Mouse (Mus musculus) embryonic facial prominence, embryonic 10.5 days (tissue): ENCODE data around the gene Cdc42bpb. TPM values are rescaled to one million over a fixed set of nuclear protein-coding genes. Genes with fewer than 3 reads are reported as not detected.
A peak's percentile ranks its signal among the peaks of the same experiment; 100 is the strongest.

Experiments
- DNase-seq: peaks from one replicate; pipeline ENCODE4 v3.0.0-alpha.2; 2017; ENCODE audit warnings: low spot score
- H3K27ac ChIP-seq: fragments of 300-500 bp; sonication (generic); replicated peaks from 2 replicates; pipeline ENCODE4 v1.5.1; 2016; ENCODE audit warnings: mild to moderate bottlenecking
- H3K27me3 ChIP-seq: fragments of 300-500 bp; sonication (generic); replicated peaks from 2 replicates; pipeline ENCODE4 v1.6.1; 2016; ENCODE audit warnings: low read depth, mild to moderate bottlenecking; ENCODE audit not compliant: poor library complexity, severe bottlenecking
- H3K36me3 ChIP-seq: fragments of 300-500 bp; sonication (generic); replicated peaks from 2 replicates; pipeline ENCODE4 v1.6.1; 2016; ENCODE audit warnings: mild to moderate bottlenecking, moderate library complexity
- H3K4me1 ChIP-seq: fragments of 300-500 bp; sonication (generic); 2 replicates; pipeline ENCODE4 v1.6.1; 2016
- H3K4me3 ChIP-seq: fragments of 300-500 bp; sonication (generic); 2 replicates; pipeline ENCODE4 v1.5.1; 2016; ENCODE audit warnings: mild to moderate bottlenecking, moderate library complexity
- H3K9me3 ChIP-seq: fragments of 300-500 bp; sonication (generic); 2 replicates; pipeline ENCODE4 v1.6.1; 2016; ENCODE audit warnings: mild to moderate bottlenecking
- WGBS: fragments of 180-500 bp; shearing (Covaris S2); methylation state at CpG from one replicate; pipeline ENCODE4 v1.1.7; 2016; 5-methylcytosine and 5-hydroxymethylcytosine counted together
- polyA plus RNA-seq: library from polyadenylated mRNA; unstranded; fragments of >200 nt; fragmentation: Nextera tagmentation; extraction: Ambion mirVana; gene quantifications from 2 replicates; pipeline ENCODE4 v1.2.1, GENCODE M21; 2016

The Cdc42bpb gene
- polyA plus RNA-seq, 1 experiment from 2014 or later, result 32.7 TPM

DNA sequence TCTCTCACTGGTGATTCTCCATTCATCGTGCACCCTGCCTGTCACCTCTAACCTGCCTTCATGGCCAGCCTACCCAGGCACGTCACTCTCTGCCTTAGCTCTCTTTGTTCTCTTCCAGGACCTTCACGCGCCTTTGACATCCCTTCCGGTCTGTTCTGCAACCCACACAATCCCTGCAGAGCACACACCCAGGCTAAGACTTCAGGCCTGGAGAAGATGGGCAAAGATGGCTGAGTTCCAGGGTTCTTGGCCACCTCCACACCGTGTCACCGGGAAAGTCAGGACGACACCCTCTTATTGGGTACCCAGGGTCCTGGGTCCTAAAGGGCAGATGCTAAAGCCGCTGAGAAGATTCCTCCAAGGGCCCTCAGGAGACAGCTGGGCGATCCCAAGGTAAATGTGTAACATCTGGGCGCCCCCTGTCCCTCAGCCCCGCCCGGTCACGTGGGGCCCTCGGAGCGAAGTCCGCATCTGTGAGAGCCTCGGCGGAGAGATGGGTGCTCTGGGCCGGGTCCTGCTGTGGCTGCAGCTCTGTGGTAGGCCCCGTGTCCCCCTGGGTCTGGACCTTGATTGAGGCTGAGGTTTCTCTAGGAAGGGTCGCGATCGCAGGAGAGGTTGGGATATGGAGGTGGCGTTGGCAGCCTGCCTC, 106.8 kb downstream of the Cdc42bpb start, which contains the start of gene Amn:
Amn (plus strand) TSS at position 467 of the 649 bp plus-strand sequence.
- Histone ChIP-seq H3K36me3 (no peaks in the 10 kb centered on the region; the same call in 1 of the 2 replicates), H3K27ac (no peak within 1 kb of the TSS), H3K4me3 (peak within 1 kb of the TSS; percentile 36), H3K27me3 (peaks cover 79% of the 10 kb centered on the region), H3K4me1 (peaks cover 50% of the 10 kb centered on the region), H3K9me3 (no peaks in the 10 kb centered on the region)
- no peak for DNase-seq
- WGBS, result 37% methylated on average over 25 of the region's 25 CpGs

DNA sequence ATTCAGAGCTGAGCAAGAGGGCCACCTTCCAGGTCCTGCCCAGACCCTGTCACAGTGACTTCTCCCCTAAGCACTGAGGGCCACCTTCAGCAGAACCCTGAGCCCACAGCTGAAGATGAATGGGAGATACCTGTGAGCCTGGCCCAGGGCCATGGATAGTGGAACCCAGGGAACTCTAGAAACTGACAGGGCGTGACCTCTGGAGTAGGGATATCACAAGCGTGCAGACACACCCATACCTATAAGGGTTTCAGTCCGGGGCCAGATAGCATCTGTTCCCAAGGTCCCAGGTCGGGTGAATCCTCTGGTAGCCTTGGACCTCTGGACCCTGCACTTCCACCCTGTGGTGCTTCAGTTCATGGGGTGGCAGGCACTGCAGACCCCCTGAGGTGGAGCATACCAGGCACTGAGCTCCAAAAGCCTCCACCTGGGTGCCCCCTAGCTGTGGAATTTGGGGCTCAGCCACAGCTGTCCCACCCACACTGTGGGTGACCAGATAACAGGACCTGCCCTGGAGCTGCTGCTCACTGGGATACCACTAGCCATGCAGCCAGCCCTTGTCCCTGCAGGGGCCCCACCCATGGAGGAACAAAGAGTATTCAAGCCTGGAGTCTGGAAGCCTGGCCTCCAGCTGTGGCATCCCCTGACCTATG, 109.7 kb downstream of the Cdc42bpb start:
- Histone ChIP-seq H3K27ac (no peak overlapping the region), H3K36me3 (peaks cover 21% of the 10 kb centered on the region), H3K4me3 (no peak overlapping the region), H3K9me3 (no peaks in the 10 kb centered on the region), H3K27me3 (peaks cover 50% of the 10 kb centered on the region), H3K4me1 (peaks cover 37% of the 10 kb centered on the region)
- no peak for DNase-seq
- 69% methylated on average over 4 of the region's 4 CpGs for WGBS

DNA sequence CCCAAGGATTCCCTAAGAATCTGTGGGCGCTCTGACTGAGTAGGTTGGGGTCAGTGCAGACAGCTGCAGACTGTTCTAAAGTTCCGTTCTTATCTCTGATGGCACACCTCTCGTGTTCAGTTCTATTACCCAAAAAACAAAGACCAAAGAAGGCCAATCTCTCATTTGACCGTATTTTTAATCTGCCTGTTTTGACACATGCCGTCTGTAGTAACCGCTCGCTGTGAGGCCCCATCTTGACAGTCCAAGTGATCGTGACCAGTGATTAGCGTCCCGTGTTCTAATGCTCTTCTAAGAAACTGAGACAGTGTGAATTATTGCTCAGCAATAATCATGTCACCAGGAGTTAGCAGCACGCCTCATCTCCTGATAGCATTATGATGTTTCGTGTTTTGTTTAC, 110.9 kb downstream of the Cdc42bpb start:
- H3K4me1 ChIP-seq, result peaks cover 32% of the 10 kb centered on the region
- H3K9me3 ChIP-seq, result no peaks in the 10 kb centered on the region
- peaks cover 38% of the 10 kb centered on the region for H3K27me3 ChIP-seq
- WGBS, result 83% methylated on average over 12 of the region's 12 CpGs
- peaks cover 29% of the 10 kb centered on the region for H3K36me3 ChIP-seq
- no peak overlapping the region for H3K27ac ChIP-seq
- no peak overlapping the region for H3K4me3 ChIP-seq
- DNase-seq, result no peak

DNA sequence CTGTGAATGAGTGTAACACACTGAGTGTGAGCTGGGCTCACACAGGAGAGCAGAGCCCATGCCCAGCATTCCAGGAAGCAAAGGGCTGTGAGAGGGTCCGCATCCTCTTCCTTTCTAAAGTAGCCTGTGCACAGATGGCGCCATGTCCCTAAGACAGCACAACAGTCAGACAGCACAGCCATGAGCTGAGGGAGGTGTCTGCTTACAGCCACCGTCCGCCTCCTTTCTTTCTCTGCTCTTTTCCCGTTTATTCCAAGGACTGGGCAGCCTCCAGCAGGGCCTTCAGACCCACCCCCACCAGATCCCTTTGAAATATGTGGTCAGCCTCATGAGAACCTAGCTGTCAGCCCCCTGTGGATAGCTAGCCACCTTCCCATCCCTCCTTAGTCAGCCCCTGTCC, 112.3 kb downstream of the Cdc42bpb start:
- H3K9me3 ChIP-seq, result no peaks in the 10 kb centered on the region
- DNase-seq, result no peak
- H3K4me1 ChIP-seq, result peaks cover 23% of the 10 kb centered on the region
- H3K36me3 ChIP-seq, result peaks cover 43% of the 10 kb centered on the region
- no peak overlapping the region for H3K4me3 ChIP-seq
- 60% methylated on average over 5 of the region's 5 CpGs for WGBS
- peaks cover 24% of the 10 kb centered on the region for H3K27me3 ChIP-seq
- H3K27ac ChIP-seq, result no peak overlapping the region; the same call in 1 of the 2 replicates

DNA sequence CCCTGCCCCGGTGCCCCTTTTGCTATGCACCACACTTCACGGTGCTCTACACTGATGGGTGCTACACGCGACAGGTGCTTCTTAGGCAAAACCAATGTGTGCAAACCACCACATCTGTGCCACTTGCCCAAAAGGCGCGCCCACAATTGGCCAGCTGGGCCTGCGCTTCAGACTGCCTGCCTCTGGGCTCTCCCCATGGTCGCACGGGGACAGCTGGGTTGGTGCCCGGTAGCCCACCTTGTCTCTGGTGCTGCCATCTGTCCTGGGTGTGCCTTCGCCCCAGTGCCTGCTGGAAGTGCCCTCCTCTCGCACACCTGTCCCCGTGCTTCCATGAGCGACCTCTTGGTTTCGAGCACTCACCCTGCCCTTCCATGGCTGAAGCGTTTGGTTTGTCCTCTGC, 113.9 kb downstream of the Cdc42bpb start:
- no peaks in the 10 kb centered on the region for H3K9me3 ChIP-seq
- H3K27me3 ChIP-seq, result peaks cover 8% of the 10 kb centered on the region
- 95% methylated on average over 16 of the region's 16 CpGs for WGBS
- H3K4me3 ChIP-seq, result no peak overlapping the region
- peaks cover 54% of the 10 kb centered on the region for H3K36me3 ChIP-seq
- no peak overlapping the region for H3K27ac ChIP-seq
- peaks cover 22% of the 10 kb centered on the region for H3K4me1 ChIP-seq
- no peak for DNase-seq

DNA sequence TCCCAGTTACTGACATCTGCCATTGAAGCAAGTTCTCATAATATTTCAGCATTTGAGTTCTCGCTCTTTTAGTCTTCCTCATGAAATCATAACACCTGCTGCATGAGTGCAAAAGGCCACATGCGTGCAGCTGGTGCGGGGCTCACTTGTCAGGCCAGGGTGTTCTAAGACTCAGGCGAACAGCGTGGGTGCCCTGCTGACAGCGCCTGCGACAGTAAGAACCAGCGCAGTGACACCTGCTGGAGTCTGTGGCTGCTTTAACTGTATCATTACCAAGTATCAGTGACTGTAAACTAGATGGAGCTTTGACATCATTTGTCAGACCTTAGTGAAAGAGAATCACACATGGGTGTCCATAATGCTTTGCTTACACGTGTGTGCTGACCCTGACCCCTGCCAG, 126.3 kb downstream of the Cdc42bpb start:
- Histone ChIP-seq H3K4me1 (peaks cover 5% of the 10 kb centered on the region; the same call in 1 of the 2 replicates), H3K9me3 (no peaks in the 10 kb centered on the region), H3K36me3 (peaks cover 71% of the 10 kb centered on the region), H3K27ac (no peak overlapping the region), H3K4me3 (no peak overlapping the region), H3K27me3 (no peaks in the 10 kb centered on the region)
- WGBS, result 76% methylated on average over 9 of the region's 9 CpGs
- no peak for DNase-seq

DNA sequence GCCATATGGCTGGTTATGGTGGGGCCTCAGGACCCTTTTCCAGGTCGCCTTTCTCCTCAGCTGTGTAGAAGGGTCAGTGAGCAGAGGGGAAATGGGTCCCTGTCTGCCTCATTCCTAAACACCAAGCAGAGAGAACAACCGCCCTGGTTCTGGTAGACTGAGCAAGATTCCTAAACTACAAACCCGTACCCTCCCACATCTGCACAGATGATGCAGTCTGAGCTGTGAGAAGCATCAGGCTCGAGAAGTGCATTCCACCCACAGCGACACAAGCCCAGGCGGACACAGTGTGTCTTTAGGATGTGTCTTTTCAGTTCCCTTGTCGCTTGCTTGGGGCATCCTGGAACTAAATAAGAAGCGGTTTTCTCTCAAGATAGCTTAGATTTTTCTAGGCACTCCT, 127.4 kb downstream of the Cdc42bpb start:
- Histone ChIP-seq H3K4me1 (peaks cover 5% of the 10 kb centered on the region; the same call in 1 of the 2 replicates), H3K36me3 (peaks cover 71% of the 10 kb centered on the region), H3K27ac (no peak overlapping the region), H3K27me3 (no peaks in the 10 kb centered on the region), H3K9me3 (no peaks in the 10 kb centered on the region), H3K4me3 (no peak overlapping the region)
- WGBS, result 83% methylated on average over 8 of the region's 8 CpGs
- DNase-seq, result no peak

DNA sequence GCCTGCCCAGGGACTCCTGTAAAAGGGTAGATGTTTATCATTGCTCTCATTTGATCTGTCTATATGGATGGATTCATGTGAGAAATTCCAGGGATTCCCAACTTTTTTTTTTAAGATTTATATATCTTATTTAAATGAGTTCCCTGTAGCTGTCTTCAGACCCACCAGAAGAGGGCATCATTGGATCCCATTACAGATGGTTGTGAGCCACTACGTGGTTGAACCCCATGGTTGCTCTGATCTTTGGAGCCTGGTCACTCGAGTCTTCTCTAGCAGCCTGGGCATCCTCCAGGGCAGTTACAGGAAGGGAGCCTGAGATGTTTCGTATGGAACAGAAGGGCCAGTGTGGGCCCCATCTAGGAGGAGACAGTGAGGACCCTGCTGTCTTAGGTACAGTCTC, 128.4 kb downstream of the Cdc42bpb start:
- Histone ChIP-seq H3K27ac (no peak overlapping the region), H3K27me3 (no peaks in the 10 kb centered on the region), H3K36me3 (peaks cover 78% of the 10 kb centered on the region), H3K9me3 (no peaks in the 10 kb centered on the region), H3K4me1 (no peaks in the 10 kb centered on the region), H3K4me3 (no peak overlapping the region)
- WGBS, result 55% methylated on average over 3 of the region's 3 CpGs
- DNase-seq, result no peak

DNA sequence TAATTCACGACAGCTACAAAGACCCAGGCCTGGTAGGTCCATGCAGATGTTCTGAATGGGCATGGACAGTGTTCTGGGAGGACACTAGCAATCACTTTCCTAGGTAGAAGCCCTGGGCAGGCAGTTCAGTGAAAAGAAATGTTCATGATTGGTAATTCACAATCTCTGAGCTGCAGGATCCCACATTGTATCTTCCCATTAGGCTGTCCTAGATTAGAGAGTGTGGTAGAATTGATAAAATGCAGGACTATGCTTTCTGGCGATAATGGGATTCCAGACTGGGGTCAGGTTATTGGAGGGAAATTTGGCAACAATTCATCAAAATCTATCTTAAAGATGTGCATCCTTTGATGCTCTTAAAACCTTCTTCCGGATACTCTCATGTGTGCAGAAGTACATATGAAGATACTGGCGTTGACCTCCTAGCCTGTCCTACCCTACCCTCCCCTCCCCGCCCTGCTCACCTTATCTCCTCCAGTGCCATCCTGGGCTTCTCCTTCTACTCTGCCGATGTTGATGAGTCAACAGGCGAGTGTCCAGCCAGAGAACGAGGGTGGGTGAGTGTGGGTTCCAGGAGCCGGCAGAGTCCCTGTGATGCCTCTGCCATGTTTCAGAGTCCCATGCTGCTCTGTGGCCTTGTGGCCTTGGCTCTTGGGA, 130.6 kb downstream of the Cdc42bpb start:
- H3K4me1 ChIP-seq, result no peaks in the 10 kb centered on the region
- H3K9me3 ChIP-seq, result no peaks in the 10 kb centered on the region
- no peak for DNase-seq
- H3K27me3 ChIP-seq, result no peaks in the 10 kb centered on the region
- H3K27ac ChIP-seq, result no peak overlapping the region
- 90% methylated on average over 9 of the region's 9 CpGs for WGBS
- no peak overlapping the region for H3K4me3 ChIP-seq
- H3K36me3 ChIP-seq, result peaks cover 85% of the 10 kb centered on the region

DNA sequence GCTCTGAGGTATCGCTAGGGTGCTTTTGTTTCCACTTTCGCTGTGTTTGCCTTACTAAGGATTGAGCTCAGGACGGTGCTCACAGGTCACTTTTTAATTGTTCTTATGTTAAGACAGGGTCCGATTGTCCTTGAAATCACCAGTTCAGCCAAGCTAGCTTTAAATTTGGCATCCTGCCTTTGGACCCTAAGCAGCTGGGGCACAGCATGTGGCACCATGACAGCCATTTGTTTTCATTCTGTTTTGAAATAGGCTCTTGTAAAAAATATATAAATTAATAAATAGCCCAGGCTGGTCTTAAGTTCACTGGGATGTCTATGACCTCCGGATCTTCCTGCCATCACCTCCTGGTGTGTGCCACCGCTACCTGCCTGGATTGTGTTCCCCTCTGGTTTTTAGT, 132.4 kb downstream of the Cdc42bpb start:
- Histone ChIP-seq H3K4me3 (no peak overlapping the region), H3K27me3 (no peaks in the 10 kb centered on the region), H3K36me3 (peaks cover 85% of the 10 kb centered on the region), H3K27ac (no peak overlapping the region), H3K9me3 (no peaks in the 10 kb centered on the region), H3K4me1 (no peaks in the 10 kb centered on the region)
- 85% methylated on average over 6 of the region's 6 CpGs for WGBS
- no peak for DNase-seq

DNA sequence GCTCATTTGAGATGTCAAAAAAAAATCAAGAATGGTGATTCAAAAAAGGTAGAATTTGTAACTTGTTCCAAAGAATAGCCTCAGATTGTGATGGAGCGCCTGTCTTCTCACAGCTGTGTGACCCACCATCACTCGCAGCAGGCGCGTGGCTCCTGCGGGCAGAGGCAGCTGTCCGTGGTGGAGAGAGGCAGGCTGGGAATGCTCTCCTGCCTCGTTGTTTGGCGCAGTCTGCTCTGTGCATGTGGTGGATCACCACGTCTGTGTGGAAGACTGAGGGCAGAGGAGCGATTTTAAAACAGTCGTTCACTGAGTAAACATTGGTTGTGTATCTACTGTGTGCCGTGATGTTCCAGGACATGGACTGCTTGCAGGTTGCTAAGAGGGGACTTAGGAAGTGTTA, 133.8 kb downstream of the Cdc42bpb start:
- no peak overlapping the region for H3K4me3 ChIP-seq
- peaks cover 93% of the 10 kb centered on the region for H3K36me3 ChIP-seq
- no peak for DNase-seq
- no peak overlapping the region for H3K27ac ChIP-seq
- H3K27me3 ChIP-seq, result no peaks in the 10 kb centered on the region
- H3K4me1 ChIP-seq, result peaks cover 3% of the 10 kb centered on the region; the same call in 1 of the 2 replicates
- H3K9me3 ChIP-seq, result no peaks in the 10 kb centered on the region
- WGBS, result 93% methylated on average over 12 of the region's 12 CpGs
